Mouse (Mus musculus) spleen, adult 2 months (tissue): ENCODE data around the gene Rnf7.

Experiments
- CTCF ChIP-seq: fragments of 200-500 bp; IDR thresholded peaks from 2 replicates; pipeline ENCODE4 v1.5.1; 2011; ENCODE audit warnings: mild to moderate bottlenecking, inconsistent platforms; ENCODE audit not compliant: insufficient read depth, insufficient read length, insufficient replicate concordance; ENCODE audit errors: extremely low read depth
- POLR2A ChIP-seq: fragments of 200-500 bp; IDR thresholded peaks from 2 replicates; pipeline ENCODE4 v1.6.1; 2011; ENCODE audit warnings: low read depth, low read length, inconsistent platforms

DNA sequence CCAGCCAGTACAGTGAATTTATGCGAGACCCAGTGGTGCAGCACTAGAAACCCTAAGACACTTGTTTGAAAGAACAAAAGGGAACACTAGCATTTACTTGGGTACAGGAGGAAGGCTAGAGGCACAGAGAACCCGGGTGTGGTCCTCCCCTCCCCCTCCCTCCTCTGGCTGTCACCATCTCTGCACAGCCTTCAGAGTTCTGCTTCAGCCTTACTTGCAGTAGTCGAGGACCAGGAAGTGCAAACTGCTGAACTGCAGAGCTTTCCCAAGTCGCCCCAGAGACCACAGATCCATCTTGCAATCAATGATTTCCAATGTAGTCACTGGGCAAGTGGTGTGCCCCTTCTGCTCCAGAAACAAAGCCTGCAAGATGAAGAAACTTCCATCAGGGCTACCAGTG, 39.0 kb upstream of the Rnf7 start:
- TF ChIP-seq CTCF (no peak), POLR2A (no peak)
